Mouse (Mus musculus) testis, adult 10 weeks (tissue): ENCODE measurements around the gene Cpn2. TPM values are rescaled to one million over a fixed set of nuclear protein-coding genes. Genes with fewer than 3 reads are reported as not detected.

Experiments
- polyA plus RNA-seq: library from polyadenylated mRNA; stranded (reverse); fragments of 350-450 nt; fragmentation: Illumina TruSeq; extraction: RNeasy Lipid Tissue Mini Kit (QIAGEN cat#74804); gene quantifications from one replicate; pipeline ENCODE4 v1.2.3, GENCODE M21; 2014; ENCODE audit warnings: low read depth, low replicate concordance

The Cpn2 gene
- polyA plus RNA-seq, result not detected

DNA sequence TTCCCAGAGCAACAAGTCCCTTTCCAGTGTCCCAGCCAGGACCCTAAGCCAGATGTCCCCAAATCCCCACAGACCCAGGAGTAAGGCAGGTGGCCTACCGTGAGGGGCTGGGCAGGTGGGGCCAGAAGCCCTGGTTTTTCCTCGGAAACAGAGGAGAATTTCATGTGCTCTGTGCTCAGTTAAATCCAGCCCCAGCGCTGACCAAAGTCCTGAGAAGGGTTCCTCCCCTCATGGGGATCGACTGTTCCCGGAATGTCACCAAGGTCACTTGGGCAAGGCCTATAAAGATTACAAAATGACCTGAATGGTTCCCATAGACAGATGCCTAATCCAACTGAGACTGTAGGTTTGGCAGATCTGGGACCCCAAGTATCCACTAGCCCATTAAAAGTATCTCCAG, at the start of gene Cpn2:
Gene Cpn2, minus strand, starts transcription at position 141 of the 400 bp plus-strand sequence.

DNA sequence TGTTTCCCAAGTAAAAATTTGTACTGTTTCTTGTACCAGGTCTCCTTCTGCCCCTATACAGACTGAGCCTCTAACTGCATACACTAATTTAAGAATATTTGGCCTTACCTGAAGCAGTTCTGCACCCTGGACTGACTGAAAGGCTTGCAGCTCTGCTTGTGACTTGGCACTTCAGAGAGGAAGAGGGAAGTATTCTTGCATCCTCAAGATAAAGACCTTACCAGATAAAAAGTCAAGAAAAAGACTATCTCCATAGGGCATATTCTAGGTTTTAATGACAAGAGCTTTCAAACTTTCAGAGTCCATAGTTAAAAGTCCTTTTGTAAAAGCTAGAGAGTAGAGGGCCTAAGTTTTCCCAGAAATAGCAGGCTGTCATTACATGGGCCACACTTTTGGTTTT, 43.3 kb upstream of the Cpn2 start, which contains the start of gene Gp5:
Gene Gp5, minus strand, starts transcription at position 133 of the 400 bp plus-strand sequence.

GRCm38 (mm10) chr16:30282844-30283495, 15.7 kb upstream of the Cpn2 start, which contains the start of gene Lrrc15:
Lrrc15 (minus strand) TSS chr16:30283256.

Other genes starting within 250 kb of the Cpn2 start
- gene Hes1, start 203.1 kb downstream of the Cpn2 start, polyA plus RNA-seq, result 7.3 TPM
- gene Lrrc15, start 15.8 kb upstream of the Cpn2 start, polyA plus RNA-seq, result not detected
- 0.45 TPM for gene Gp5, start 43.3 kb upstream of the Cpn2 start, polyA plus RNA-seq
- 32.6 TPM for gene Atp13a3, start 138.5 kb upstream of the Cpn2 start, polyA plus RNA-seq